Mouse (Mus musculus): ENCODE measurements around the gene Dok5. TPM values are rescaled to one million over a fixed set of nuclear protein-coding genes. Genes with fewer than 3 reads are reported as not detected.

Gene Dok5
- polyA plus RNA-seq, 1 experiment: 0.02 TPM

GRCm38 (mm10) chr2:170826821-170827441 lies 95.3 kb downstream of the Dok5 start:
- no peaks in the 10 kb centered on the region for H3K36me3 ChIP-seq (ENCODE audit: control insufficient read depth, insufficient read depth)
- H3K27me3 ChIP-seq (ENCODE audit: control insufficient read depth, insufficient read depth, insufficient read length): no peaks in the 10 kb centered on the region
- no peak overlapping the region for H3K4me2 ChIP-seq (ENCODE audit: low read depth)
- H3ac ChIP-seq (ENCODE audit: control insufficient read depth, insufficient read length): no peak overlapping the region
- no peak overlapping the region for H3K4me3 ChIP-seq
- TF ChIP-seq REST (IDR thresholded peaks at IDR 0.05; ENCODE audit: insufficient read depth, insufficient read length) (no peak), TCF3 (IDR thresholded peaks at IDR 0.05; ENCODE audit: insufficient read length, low read depth) (no peak)
- no peaks in the 10 kb centered on the region for H3K79me2 ChIP-seq (ENCODE audit: control insufficient read depth, insufficient read depth)

- H3K27me3 ChIP-seq (ENCODE audit: control insufficient read depth, insufficient read depth, insufficient read length): no peaks in the 10 kb centered on the region
- no peak overlapping the region for H3K4me3 ChIP-seq
- no peaks in the 10 kb centered on the region for H3K36me3 ChIP-seq (ENCODE audit: control insufficient read depth, insufficient read depth)
- H3ac ChIP-seq (ENCODE audit: control insufficient read depth, insufficient read length): no peak overlapping the region
- no peak overlapping the region for H3K4me2 ChIP-seq (ENCODE audit: low read depth)
- TF ChIP-seq USF1 (IDR thresholded peaks at IDR 0.05; ENCODE audit: low read depth) (no peak), MYOG (IDR thresholded peaks at IDR 0.05; ENCODE audit: control insufficient read depth in 1 of 3, insufficient read depth in 1 of 3, insufficient read length in 2 of 3, low read depth in 2 of 3) (no peak), E2F4 (IDR thresholded peaks at IDR 0.05; ENCODE audit: insufficient read depth) (no peak), TCF3 (IDR thresholded peaks at IDR 0.05; ENCODE audit: insufficient read length, low read depth) (no peak), POLR2AphosphoS2 (IDR thresholded peaks at IDR 0.05; ENCODE audit: insufficient read length, low read depth) (no peak), MAX (IDR thresholded peaks at IDR 0.05; ENCODE audit: low read depth) (no peak), CEBPB (IDR thresholded peaks at IDR 0.05; ENCODE audit: insufficient read depth, poor library complexity, severe bottlenecking) (no peak), REST (IDR thresholded peaks at IDR 0.05; ENCODE audit: insufficient read depth, insufficient read length) (no peak), TCF12 (IDR thresholded peaks at IDR 0.05; ENCODE audit: insufficient read depth, poor library complexity, severe bottlenecking) (no peak), POLR2A (IDR thresholded peaks at IDR 0.05; ENCODE audit: insufficient read length, low read depth) (no peak), MYOD1 (IDR thresholded peaks at IDR 0.05; ENCODE audit: control insufficient read depth in 1 of 3, insufficient read length in 2 of 3, low read depth in 2 of 3) (no peak), SRF (IDR thresholded peaks at IDR 0.05; ENCODE audit: control insufficient read depth, insufficient read length, low read depth) (no peak)
- no peaks in the 10 kb centered on the region for H3K79me2 ChIP-seq (ENCODE audit: control insufficient read depth, insufficient read depth)
These were observed 97.2 kb downstream of the Dok5 start for GRCm38 (mm10) chr2:170828757-170829156.

DNA sequence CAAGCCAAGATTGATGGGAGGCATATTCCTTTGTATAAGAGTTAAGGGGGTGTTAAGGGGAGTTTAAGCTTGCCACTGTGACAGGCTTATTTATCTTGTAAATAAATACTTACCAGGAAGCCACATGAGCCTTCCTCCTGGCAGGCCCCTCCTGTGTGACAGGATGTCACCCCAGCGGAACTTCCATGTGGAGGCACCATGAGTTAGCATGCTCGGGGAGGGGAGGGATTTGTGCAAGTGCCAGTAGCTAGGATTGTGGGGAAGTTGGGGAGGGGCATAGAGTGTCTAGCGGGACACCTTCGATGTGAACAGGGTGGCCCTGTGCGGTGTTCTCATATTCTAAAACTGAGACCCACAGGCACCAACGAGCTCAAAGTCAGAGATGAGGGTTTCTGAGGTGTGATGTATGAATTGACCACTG lies 97.6 kb downstream of the Dok5 start:
- H3K79me2 ChIP-seq (ENCODE audit: control insufficient read depth, insufficient read depth): no peaks in the 10 kb centered on the region
- H3K27me3 ChIP-seq (ENCODE audit: control insufficient read depth, insufficient read depth, insufficient read length): no peaks in the 10 kb centered on the region
- H3ac ChIP-seq (ENCODE audit: control insufficient read depth, insufficient read length): no peak overlapping the region
- TF ChIP-seq MAX (IDR thresholded peaks at IDR 0.05; ENCODE audit: low read depth) (no peak), CEBPB (IDR thresholded peaks at IDR 0.05; ENCODE audit: insufficient read depth, poor library complexity, severe bottlenecking) (no peak)
- H3K36me3 ChIP-seq (ENCODE audit: control insufficient read depth, insufficient read depth): no peaks in the 10 kb centered on the region
- no peak overlapping the region for H3K4me2 ChIP-seq (ENCODE audit: low read depth)
- no peak overlapping the region for H3K4me3 ChIP-seq

DNA sequence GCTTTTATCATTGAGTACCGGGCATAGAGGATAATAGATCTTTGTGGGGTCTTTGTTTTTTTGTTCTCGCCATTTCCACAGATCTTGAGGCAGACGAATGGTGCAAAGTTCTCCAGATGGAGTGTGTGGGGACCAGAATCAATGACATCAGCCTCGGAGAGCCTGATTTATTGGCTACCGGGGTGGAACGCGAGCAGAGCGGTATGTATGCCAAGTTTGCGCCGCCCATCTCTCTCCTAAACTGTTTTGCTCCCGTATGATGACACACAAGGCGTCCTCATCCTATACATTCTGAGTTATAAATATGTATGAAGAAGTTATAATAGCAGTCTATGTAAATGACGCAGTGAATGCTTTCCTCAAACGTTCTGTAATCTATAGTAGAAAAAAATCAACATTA lies 98.4 kb downstream of the Dok5 start:
- Histone ChIP-seq H3K36me3 (ENCODE audit: control insufficient read depth, insufficient read depth) (no peaks in the 10 kb centered on the region), H3K79me2 (ENCODE audit: control insufficient read depth, insufficient read depth) (no peaks in the 10 kb centered on the region), H3K4me2 (ENCODE audit: low read depth) (no peak overlapping the region), H3K4me3 (no peak overlapping the region), H3K27me3 (ENCODE audit: control insufficient read depth, insufficient read depth, insufficient read length) (no peaks in the 10 kb centered on the region), H3ac (ENCODE audit: control insufficient read depth, insufficient read length) (no peak overlapping the region)
- no peak for TF ChIP-seq MYOG (IDR thresholded peaks at IDR 0.05; ENCODE audit: control insufficient read depth in 1 of 3, insufficient read depth in 1 of 3, insufficient read length in 2 of 3, low read depth in 2 of 3)
- TF ChIP-seq USF1 (IDR thresholded peaks at IDR 0.05; ENCODE audit: low read depth): no peak
- TF ChIP-seq REST (IDR thresholded peaks at IDR 0.05; ENCODE audit: insufficient read depth, insufficient read length): no peak
- no peak for TF ChIP-seq E2F4 (IDR thresholded peaks at IDR 0.05; ENCODE audit: insufficient read depth)
- TF ChIP-seq MAX (IDR thresholded peaks at IDR 0.05; ENCODE audit: low read depth): no peak
- no peak for TF ChIP-seq MYOD1 (IDR thresholded peaks at IDR 0.05; ENCODE audit: control insufficient read depth in 1 of 3, insufficient read length in 2 of 3, low read depth in 2 of 3)
- TF ChIP-seq SRF (IDR thresholded peaks at IDR 0.05; ENCODE audit: control insufficient read depth, insufficient read length, low read depth): no peak
- TF ChIP-seq TCF12 (IDR thresholded peaks at IDR 0.05; ENCODE audit: insufficient read depth, poor library complexity, severe bottlenecking): no peak

DNA sequence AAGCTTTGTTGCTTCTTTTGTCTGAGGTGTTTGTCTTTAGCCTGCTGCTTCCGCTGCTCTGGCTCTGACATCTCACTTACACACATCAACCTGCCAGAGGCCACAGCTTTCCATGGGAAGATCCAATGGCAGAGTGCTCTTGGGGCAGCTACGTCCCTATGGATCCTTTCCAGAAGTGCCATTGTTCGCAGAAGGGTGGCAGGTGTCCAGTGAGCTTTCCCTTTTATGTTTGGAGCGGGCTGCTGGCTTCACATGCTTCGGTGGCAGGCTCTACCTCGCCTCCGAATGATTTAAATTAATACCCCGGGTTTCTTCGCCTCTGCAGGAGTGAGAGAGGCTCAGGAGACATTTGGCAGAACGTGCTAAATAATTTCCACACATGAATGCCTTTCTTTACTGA lies 105.3 kb downstream of the Dok5 start:
- Histone ChIP-seq H3K79me2 (ENCODE audit: control insufficient read depth, insufficient read depth) (no peaks in the 10 kb centered on the region), H3K4me3 (no peak overlapping the region), H3ac (ENCODE audit: control insufficient read depth, insufficient read length) (no peak overlapping the region), H3K4me2 (ENCODE audit: low read depth) (no peak overlapping the region), H3K27me3 (ENCODE audit: control insufficient read depth, insufficient read depth, insufficient read length) (no peaks in the 10 kb centered on the region), H3K36me3 (ENCODE audit: control insufficient read depth, insufficient read depth) (no peaks in the 10 kb centered on the region)
- TF ChIP-seq TCF3 (IDR thresholded peaks at IDR 0.05; ENCODE audit: insufficient read length, low read depth) (no peak), MAX (IDR thresholded peaks at IDR 0.05; ENCODE audit: low read depth) (no peak), CEBPB (IDR thresholded peaks at IDR 0.05; ENCODE audit: insufficient read depth, poor library complexity, severe bottlenecking) (no peak), SRF (IDR thresholded peaks at IDR 0.05; ENCODE audit: control insufficient read depth, insufficient read length, low read depth) (no peak)

DNA sequence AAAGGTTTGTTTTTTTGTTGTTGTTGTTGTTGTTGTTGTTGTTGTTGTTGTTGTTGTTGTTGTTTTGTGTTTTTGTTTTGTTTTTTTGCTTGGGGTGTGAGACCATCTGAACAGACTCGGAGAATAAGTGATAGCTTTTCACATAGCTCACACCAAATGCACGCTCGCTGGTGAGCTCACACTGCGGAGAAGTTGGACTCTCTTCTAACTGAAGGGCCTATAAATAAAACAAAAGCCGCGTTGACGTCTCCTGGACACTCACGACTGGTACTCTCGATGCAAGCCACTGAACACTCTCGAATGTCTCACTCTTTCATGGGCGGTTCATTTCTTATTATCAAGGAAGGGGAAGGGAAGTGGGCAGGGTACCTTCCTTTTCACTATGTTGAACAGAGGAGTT lies 105.8 kb downstream of the Dok5 start:
- Histone ChIP-seq H3K36me3 (ENCODE audit: control insufficient read depth, insufficient read depth) (no peaks in the 10 kb centered on the region), H3K4me2 (ENCODE audit: low read depth) (no peak overlapping the region), H3K79me2 (ENCODE audit: control insufficient read depth, insufficient read depth) (no peaks in the 10 kb centered on the region), H3K4me3 (no peak overlapping the region), H3K27me3 (ENCODE audit: control insufficient read depth, insufficient read depth, insufficient read length) (no peaks in the 10 kb centered on the region), H3ac (ENCODE audit: control insufficient read depth, insufficient read length) (no peak overlapping the region)
- TF ChIP-seq POLR2AphosphoS2 (IDR thresholded peaks at IDR 0.05; ENCODE audit: insufficient read length, low read depth): no peak
- no peak for TF ChIP-seq E2F4 (IDR thresholded peaks at IDR 0.05; ENCODE audit: insufficient read depth)
- TF ChIP-seq MYOD1 (IDR thresholded peaks at IDR 0.05; ENCODE audit: control insufficient read depth in 1 of 3, insufficient read length in 2 of 3, low read depth in 2 of 3): no peak
- TF ChIP-seq TCF12 (IDR thresholded peaks at IDR 0.05; ENCODE audit: insufficient read depth, poor library complexity, severe bottlenecking): no peak
- no peak for TF ChIP-seq REST (IDR thresholded peaks at IDR 0.05; ENCODE audit: insufficient read depth, insufficient read length)
- TF ChIP-seq TCF3 (IDR thresholded peaks at IDR 0.05; ENCODE audit: insufficient read length, low read depth): no peak
- TF ChIP-seq CEBPB (IDR thresholded peaks at IDR 0.05; ENCODE audit: insufficient read depth, poor library complexity, severe bottlenecking): no peak
- TF ChIP-seq MYOG (IDR thresholded peaks at IDR 0.05; ENCODE audit: control insufficient read depth in 1 of 3, insufficient read depth in 1 of 3, insufficient read length in 2 of 3, low read depth in 2 of 3): no peak
- no peak for TF ChIP-seq SRF (IDR thresholded peaks at IDR 0.05; ENCODE audit: control insufficient read depth, insufficient read length, low read depth)
- TF ChIP-seq USF1 (IDR thresholded peaks at IDR 0.05; ENCODE audit: low read depth): no peak
- TF ChIP-seq POLR2A (IDR thresholded peaks at IDR 0.05; ENCODE audit: insufficient read length, low read depth): no peak
- no peak for TF ChIP-seq MAX (IDR thresholded peaks at IDR 0.05; ENCODE audit: low read depth)
